Mouse (Mus musculus) cortical plate, adult 2 months (tissue): Measurements from ENCODE around the gene Epha1. TPM values are rescaled to one million over a fixed set of nuclear protein-coding genes. Genes with fewer than 3 reads are reported as not detected.

Experiments
- H3K27ac ChIP-seq: fragments of 200-500 bp; 2 replicates; pipeline ENCODE4 v1.5.1; 2012; ENCODE audit warnings: low read length, control low read depth, inconsistent platforms; ENCODE audit not compliant: insufficient read depth
- H3K4me1 ChIP-seq: fragments of 200-500 bp; 2 replicates; pipeline ENCODE4 v1.6.1; 2011; ENCODE audit warnings: low read length; ENCODE audit not compliant: control insufficient read depth, insufficient read depth
- H3K4me3 ChIP-seq: fragments of 200-500 bp; 2 replicates; pipeline ENCODE4 v1.5.1; 2011; ENCODE audit warnings: mild to moderate bottlenecking, low read length, control low read depth; ENCODE audit not compliant: insufficient read depth
- CTCF ChIP-seq: fragments of 200-500 bp; IDR thresholded peaks from 2 replicates; pipeline ENCODE4 v1.5.1; 2011; ENCODE audit warnings: mild to moderate bottlenecking, control low read depth, low read length; ENCODE audit not compliant: insufficient read depth; ENCODE audit errors: extremely low read depth
- POLR2A ChIP-seq: fragments of 200-500 bp; IDR thresholded peaks from 2 replicates; pipeline ENCODE4 v1.6.1; 2011; ENCODE audit warnings: mild to moderate bottlenecking, low read length, control low read depth; ENCODE audit not compliant: insufficient read depth; ENCODE audit errors: extremely low read depth
- polyA plus RNA-seq: library from polyadenylated mRNA; depleted of rRNA; stranded (reverse); fragments of >200 nt; gene quantifications from 2 replicates; pipeline ENCODE4 v1.2.3, GENCODE M21; 2012

Gene Epha1
- polyA plus RNA-seq, 1 experiment: 0.23 TPM

DNA sequence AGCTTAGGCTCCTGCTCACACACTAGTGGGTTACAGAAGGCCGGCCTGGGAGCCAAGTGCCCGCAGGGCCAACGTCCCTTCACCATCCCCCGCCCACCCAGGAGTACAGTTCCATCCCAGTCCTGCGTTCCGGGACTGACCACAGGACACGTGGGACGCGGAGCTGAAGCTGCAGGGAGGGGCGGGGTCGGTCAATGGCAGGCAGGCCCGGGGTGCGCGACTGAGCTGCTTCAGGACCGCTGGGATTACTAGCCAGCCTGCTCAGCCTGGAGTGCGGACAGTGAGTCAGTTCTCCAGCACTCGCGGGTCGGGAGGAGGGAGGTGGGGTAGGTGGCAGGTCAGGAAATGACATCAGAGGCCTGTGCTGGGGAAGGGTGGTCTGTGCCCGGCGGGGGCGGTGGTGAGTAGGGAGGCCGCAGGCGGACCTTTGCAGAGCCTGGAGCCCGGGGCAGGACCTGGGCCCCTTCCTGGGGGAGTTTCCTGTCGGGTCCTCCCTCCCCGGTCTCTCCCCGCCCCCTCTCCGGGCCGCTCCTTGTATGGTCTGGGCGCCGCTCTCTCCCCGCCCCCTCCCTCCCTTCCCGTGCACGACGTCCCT lies 23.5 kb downstream of the Epha1 start, which contains the start of gene Zyx:
Gene Zyx, plus strand, starts transcription at position 205 of the 595 bp plus-strand sequence.
- peak; percentile 52; the same call in 1 of the 2 replicates for TF ChIP-seq POLR2A
- no peak for TF ChIP-seq CTCF
- peaks cover 13% of the 10 kb centered on the region for H3K4me1 ChIP-seq
- H3K4me3 ChIP-seq: peak within 1 kb of the TSS; percentile 81
- peak within 1 kb of the TSS; percentile 75 for H3K27ac ChIP-seq

DNA sequence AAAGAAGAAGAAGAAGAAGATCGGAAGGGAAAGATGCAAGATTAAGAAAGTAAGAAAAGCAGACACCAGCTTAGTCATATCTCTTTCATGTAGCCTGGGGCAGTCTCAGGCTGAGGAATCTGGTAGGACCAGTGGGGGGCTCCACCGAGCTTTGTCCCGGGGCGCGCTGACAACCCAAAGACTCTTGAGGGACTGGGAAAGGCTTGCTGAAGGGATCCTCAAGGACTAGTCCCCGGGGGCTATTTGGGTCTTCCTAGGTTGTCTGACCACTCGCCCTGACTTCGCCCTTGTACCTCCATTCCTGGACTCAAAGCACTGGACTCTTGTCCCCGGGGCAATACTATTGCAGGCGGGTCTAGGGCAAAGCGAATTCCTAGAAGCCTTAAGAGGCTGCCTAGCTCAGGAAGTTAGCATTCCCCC lies 24.1 kb downstream of the Epha1 start:
- Histone ChIP-seq H3K4me3 (peak overlapping the region; percentile 81), H3K4me1 (peaks cover 10% of the 10 kb centered on the region), H3K27ac (peak overlapping the region; percentile 75; the same call in 1 of the 2 replicates)
- TF ChIP-seq CTCF (0 out of 2 replicates have a peak, but pooled peaks have one; percentile 37), POLR2A (no peak)

DNA sequence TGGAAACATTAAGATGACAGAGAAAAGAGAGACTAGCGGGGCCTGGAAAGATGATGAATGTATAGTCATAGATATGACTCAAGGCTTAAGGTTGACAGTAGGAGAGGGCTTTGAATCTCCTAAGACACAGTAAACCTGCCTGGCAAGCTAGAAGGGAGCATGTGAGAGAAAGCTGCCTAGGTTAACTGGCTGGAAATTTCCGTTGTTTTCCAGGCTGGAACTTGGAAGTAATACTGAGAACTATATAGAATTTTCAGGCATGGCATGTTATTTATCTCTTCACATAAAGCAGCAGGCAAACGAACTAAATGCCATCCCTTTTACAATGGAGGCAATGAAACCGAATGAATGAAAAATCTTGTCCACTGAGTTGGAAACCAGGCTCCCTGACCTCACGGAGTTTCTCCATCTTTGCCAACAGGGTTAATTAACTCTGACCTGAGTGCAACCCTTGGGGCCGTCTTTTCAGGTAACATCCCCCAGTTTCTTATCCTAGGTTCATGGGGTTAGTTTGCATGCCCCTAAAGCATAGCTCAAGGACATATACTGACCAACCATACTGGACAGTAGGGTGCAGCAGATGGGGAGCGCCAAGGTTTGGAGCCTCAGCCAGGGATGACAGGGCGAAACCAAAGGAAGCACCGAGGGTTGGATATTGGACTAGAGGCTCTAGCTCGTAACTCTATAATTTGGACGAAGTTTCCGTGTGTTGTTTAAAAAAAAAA lies 24.6 kb downstream of the Epha1 start:
- TF ChIP-seq CTCF (no peak), POLR2A (no peak)
- Histone ChIP-seq H3K27ac (no peak overlapping the region), H3K4me3 (no peak overlapping the region; the same call in 1 of the 2 replicates), H3K4me1 (peaks cover 9% of the 10 kb centered on the region)

DNA sequence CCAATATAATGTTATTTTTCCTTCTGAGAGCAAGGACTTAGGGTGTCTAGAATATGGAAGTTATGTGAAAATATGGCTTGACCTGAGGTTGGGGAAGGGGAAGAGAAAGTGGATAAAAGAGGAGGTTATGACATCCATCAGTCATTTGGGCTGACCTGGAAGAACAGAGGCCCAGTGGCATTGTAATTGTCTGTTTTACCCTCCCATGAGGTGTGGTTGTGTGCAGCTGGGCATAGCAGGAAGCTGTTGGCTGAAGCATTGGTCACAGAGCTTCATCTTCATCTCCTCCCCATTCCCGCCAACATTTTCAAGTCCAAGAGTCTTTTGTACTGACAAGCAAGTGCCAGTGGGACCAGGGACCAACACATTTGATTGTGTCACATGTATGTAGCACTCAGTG lies 28.8 kb downstream of the Epha1 start:
- no peak overlapping the region for H3K4me3 ChIP-seq
- TF ChIP-seq POLR2A: no peak
- no peak for TF ChIP-seq CTCF
- H3K4me1 ChIP-seq: peaks cover 3% of the 10 kb centered on the region
- no peak overlapping the region for H3K27ac ChIP-seq

DNA sequence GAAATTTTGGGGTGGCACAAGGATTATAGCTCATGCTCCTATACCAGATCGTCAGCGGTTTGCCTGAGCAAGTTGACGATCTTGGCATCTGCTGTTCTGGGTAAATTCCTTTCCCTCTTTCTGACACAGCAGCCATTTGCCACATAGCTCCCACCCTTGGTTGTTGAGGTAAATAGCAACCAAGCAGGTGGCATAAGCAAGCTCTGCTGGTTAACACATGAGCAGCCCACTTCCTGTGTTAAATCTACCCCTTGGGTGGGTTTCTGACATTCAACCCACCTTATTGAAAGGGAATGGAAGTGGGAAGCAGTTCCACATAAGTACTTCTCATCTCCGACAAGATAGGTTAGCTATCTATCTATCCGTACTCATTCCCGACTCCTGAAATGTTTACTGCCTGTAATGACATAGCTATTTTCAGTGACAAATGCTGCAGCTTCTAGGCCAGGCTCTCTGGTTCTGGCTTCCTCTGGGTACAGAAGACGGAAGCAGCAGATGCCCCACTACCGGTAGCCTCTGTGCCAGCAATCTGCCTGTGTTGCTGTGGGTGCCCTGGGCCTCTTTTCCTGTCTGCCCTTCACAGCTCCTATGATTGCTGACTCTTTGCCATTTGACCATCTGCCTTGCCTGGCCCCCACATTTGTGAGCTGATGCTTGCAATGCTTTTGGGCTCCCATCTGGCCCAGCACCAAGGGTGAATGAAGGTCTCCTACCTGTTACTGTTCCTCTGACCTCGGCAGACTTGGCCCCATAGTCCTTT lies 29.5 kb downstream of the Epha1 start:
- H3K4me3 ChIP-seq: no peak overlapping the region
- H3K4me1 ChIP-seq: peaks cover 3% of the 10 kb centered on the region
- H3K27ac ChIP-seq: peak overlapping the region; percentile 15; the same call in 1 of the 2 replicates
- TF ChIP-seq CTCF: no peak
- no peak for TF ChIP-seq POLR2A

DNA sequence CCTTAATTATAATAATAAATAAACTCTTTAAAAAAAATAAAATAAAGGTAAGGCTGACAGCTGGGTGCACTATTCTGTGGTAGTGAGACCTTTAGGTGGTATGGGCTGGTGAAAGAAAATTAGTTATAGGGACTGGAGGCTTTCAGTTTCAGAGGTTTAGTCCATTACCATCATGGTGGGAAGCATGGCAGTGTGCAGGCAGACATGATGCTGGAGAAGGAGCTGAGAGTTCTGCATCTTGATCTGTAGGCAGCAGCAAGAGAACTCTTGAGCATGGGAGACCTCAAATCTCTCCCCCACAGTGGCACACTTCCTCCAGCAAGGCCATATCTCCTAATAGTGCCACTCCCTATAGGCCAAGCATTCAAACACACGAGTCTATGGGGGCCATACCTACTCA lies 30.9 kb downstream of the Epha1 start:
- peaks cover 3% of the 10 kb centered on the region for H3K4me1 ChIP-seq
- H3K27ac ChIP-seq: no peak overlapping the region
- TF ChIP-seq POLR2A: no peak
- no peak for TF ChIP-seq CTCF
- no peak overlapping the region for H3K4me3 ChIP-seq

DNA sequence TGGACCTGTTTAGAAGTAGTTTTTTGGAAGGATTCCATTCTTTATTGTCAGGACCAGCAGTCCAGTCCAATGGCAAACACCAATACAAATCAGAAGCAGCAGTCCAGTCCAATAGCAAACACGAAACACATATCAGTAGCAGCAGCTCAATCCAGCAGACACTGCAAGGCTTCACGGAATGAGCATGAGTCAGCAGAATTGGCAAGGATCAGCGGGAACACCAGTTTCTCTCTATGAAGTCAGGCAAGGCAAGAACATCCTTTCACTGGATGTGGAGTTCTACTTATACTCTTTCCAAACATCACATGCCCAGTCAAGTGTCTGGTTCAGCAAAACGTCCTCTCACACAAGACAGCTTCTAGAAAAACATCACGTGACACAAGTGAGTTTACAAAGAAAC lies 33.1 kb downstream of the Epha1 start:
- no peak overlapping the region for H3K4me3 ChIP-seq
- TF ChIP-seq CTCF: no peak
- H3K27ac ChIP-seq: no peak overlapping the region
- peaks cover 3% of the 10 kb centered on the region for H3K4me1 ChIP-seq

DNA sequence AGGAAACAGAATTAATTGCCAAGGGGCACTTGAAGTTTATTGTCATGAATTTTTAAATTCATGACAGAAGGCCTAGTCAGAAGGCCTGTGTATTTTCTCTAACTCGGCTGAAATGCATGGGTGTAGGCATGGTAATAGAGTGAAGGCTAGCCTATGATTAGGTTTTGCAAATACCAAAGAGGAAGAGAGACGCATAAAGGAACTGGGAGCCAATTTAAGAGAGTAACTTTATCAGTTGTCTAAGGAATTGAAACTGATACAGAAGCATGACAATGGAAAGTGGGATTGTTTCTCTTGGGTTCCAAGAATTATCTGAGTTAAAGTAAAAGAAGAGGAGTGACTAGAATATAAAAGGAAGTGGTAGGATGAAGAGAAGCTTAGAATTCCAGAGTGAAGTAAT lies 33.9 kb downstream of the Epha1 start:
- Histone ChIP-seq H3K27ac (no peak overlapping the region), H3K4me1 (peaks cover 3% of the 10 kb centered on the region), H3K4me3 (no peak overlapping the region)
- TF ChIP-seq CTCF (no peak), POLR2A (no peak)

DNA sequence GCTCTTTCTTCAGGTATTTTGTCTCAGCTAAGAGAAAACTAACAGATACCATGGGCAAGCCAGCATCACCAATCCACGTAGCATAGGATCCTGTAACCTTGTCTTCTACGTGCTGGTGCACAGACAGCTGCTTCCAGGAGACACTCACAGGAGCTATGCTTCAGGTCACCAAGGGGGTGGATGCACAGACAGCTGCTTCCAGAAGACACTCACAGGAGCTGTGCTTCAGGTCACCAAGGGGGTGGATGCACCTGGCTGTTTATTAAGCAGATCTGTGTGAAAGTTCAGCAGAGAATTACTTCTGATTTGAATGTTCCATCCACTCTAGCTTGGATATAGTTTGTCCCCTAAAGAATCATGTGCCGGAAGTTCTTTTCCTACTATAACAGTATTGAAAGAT lies 42.1 kb downstream of the Epha1 start:
- H3K27ac ChIP-seq: no peak overlapping the region
- no peak overlapping the region for H3K4me3 ChIP-seq
- TF ChIP-seq CTCF (no peak), POLR2A (no peak)
- H3K4me1 ChIP-seq: no peaks in the 10 kb centered on the region
